Mouse (Mus musculus) E14TG2a.4 (cell line): ENCODE measurements at regions not wholly inside any gene's neighbourhood (a gene's known extent, or its start where the extent isn't known, plus 50 kb on each side); places are given as distances from the start of the nearest gene placed in this dataset.

Source experiments
- H3K27me3 ChIP-seq: 2 replicates; pipeline ENCODE4 v1.6.1; 2014; ENCODE audit warnings: low read length, control low read depth; ENCODE audit not compliant: insufficient read depth
- H3K36me3 ChIP-seq: 2 replicates; pipeline ENCODE4 v1.6.1; 2014; ENCODE audit warnings: low read length, control low read depth; ENCODE audit not compliant: insufficient read depth
- H3K4me1 ChIP-seq: replicated peaks from 2 replicates; pipeline ENCODE4 v1.6.1; 2014; ENCODE audit warnings: low read depth, low read length, control low read depth
- H3K4me3 ChIP-seq: replicated peaks from 2 replicates; pipeline ENCODE4 v1.5.1; 2014; ENCODE audit warnings: mild to moderate bottlenecking, low read length
- H3K9me3 ChIP-seq: 2 replicates; pipeline ENCODE4 v1.6.1; 2014; ENCODE audit warnings: low read length, control low read depth
- CTCF ChIP-seq: conservative IDR thresholded peaks from 2 replicates; pipeline ENCODE4 v1.5.1; 2014; ENCODE audit warnings: low read length
- NANOG ChIP-seq: IDR thresholded peaks from 2 replicates; pipeline ENCODE4 v1.6.1; 2014; ENCODE audit warnings: borderline replicate concordance, low read length, mixed read lengths
- POU5F1 ChIP-seq: IDR thresholded peaks from 2 replicates; pipeline ENCODE4 v1.6.1; 2014; ENCODE audit warnings: low read length, borderline replicate concordance

- no peaks in the 10 kb centered on the region for H3K9me3 ChIP-seq
- TF ChIP-seq NANOG = no peak
- no peak for TF ChIP-seq CTCF
- no peak for TF ChIP-seq POU5F1
- H3K4me3 ChIP-seq = no peak overlapping the region
- H3K27me3 ChIP-seq = peaks cover 75% of the 10 kb centered on the region
- H3K36me3 ChIP-seq = no peaks in the 10 kb centered on the region
- peaks cover 9% of the 10 kb centered on the region for H3K4me1 ChIP-seq
These were observed 248.0 kb upstream of the Nfe2l3 start for GRCm38 (mm10) chr6:51184500-51184899.

- Histone ChIP-seq H3K36me3 (no peaks in the 10 kb centered on the region), H3K9me3 (no peaks in the 10 kb centered on the region)
- no peak for TF ChIP-seq CTCF
- TF ChIP-seq NANOG = no peak
- no peak for TF ChIP-seq POU5F1
These were observed 247.3 kb upstream of the Nfe2l3 start for GRCm38 (mm10) chr6:51185201-51185600.

DNA sequence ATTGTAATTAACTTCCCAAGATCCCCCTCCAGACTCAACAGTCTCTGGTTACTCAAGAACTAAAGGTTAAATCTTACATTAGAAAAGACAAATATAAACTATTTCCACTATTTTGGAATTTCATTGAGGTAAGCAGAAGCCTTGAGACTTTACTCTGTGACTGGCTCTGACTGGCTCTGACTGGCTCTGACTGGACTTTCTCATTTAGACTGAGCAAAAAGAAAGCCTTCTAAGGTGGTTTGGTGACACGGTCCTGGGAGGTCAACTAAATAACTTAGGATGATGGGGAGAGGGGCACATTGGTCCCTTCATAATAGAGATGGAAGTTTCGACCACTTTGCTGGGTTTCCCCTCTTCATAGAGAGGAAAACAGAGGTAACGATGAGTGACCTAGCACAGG is 243.3 kb upstream of the Nfe2l3 start:
- H3K27me3 ChIP-seq = peaks cover 75% of the 10 kb centered on the region
- H3K4me3 ChIP-seq = no peak overlapping the region
- peaks cover 14% of the 10 kb centered on the region for H3K4me1 ChIP-seq
- no peaks in the 10 kb centered on the region for H3K9me3 ChIP-seq
- no peaks in the 10 kb centered on the region for H3K36me3 ChIP-seq
- TF ChIP-seq POU5F1 (no peak), CTCF (no peak), NANOG (no peak)

More at GRCm38 (mm10) chr6:51185201-51185600, 247.3 kb upstream of the Nfe2l3 start:
- H3K4me3 ChIP-seq = no peak overlapping the region
- peaks cover 9% of the 10 kb centered on the region for H3K4me1 ChIP-seq
- peaks cover 76% of the 10 kb centered on the region for H3K27me3 ChIP-seq

- H3K36me3 ChIP-seq = no peaks in the 10 kb centered on the region
- H3K4me1 ChIP-seq = peaks cover 21% of the 10 kb centered on the region
- no peaks in the 10 kb centered on the region for H3K9me3 ChIP-seq
- peaks cover 46% of the 10 kb centered on the region for H3K27me3 ChIP-seq
- TF ChIP-seq CTCF (no peak), POU5F1 (no peak), NANOG (no peak)
- peak overlapping the region; percentile 35 for H3K4me3 ChIP-seq
These were observed 239.6 kb upstream of the Nfe2l3 start for GRCm38 (mm10) chr6:51192826-51193225.

DNA sequence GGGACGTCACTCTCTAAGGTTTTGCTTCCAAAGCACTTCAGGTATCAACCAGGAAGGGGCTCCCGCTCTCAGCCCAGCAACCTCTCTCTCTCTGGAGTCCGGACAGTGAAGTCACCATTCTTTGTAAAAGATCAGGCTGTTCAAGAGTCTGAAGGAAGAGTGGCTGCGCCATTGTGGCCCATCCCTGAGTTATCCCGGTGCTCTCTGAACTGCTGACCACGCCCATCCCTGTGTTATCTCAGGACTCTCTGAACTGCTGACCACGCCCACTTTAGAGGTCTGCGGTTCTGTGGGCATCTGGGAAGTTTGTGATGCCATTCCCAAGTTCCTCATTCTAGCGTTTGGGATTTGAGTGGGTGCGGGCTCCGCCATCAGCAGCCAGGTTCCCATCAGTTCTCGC is 239.1 kb upstream of the Nfe2l3 start:
- peaks cover 21% of the 10 kb centered on the region for H3K4me1 ChIP-seq
- TF ChIP-seq CTCF (no peak), POU5F1 (no peak), NANOG (no peak)
- no peaks in the 10 kb centered on the region for H3K9me3 ChIP-seq
- peak overlapping the region; percentile 35 for H3K4me3 ChIP-seq
- no peaks in the 10 kb centered on the region for H3K36me3 ChIP-seq
- peaks cover 41% of the 10 kb centered on the region for H3K27me3 ChIP-seq

DNA sequence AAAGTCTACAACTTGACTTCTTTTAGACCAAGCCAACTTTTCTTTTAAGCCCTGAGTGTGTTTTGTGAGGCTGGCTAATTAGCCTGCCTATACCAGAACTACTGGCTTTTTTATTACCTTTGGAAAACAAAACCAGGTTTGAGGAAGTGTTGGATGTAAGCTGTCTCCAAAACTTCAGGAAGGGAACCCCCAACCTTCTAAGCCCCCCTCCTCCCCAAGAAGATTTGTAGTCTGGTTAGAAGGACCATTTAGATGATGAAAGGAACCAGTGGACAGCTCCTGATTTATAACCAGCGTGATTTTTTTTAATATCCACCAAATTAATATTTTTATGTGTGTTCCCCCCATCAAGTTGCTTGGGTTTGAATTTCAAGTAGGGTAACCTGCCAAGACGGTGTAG is 236.1 kb upstream of the Nfe2l3 start:
- Histone ChIP-seq H3K4me3 (no peak overlapping the region), H3K36me3 (no peaks in the 10 kb centered on the region), H3K9me3 (no peaks in the 10 kb centered on the region), H3K4me1 (peaks cover 21% of the 10 kb centered on the region), H3K27me3 (peaks cover 18% of the 10 kb centered on the region; the same call in 1 of the 2 replicates)
- no peak for TF ChIP-seq POU5F1
- no peak for TF ChIP-seq CTCF
- TF ChIP-seq NANOG = no peak

- Histone ChIP-seq H3K4me1 (peaks cover 21% of the 10 kb centered on the region), H3K4me3 (no peak overlapping the region), H3K36me3 (no peaks in the 10 kb centered on the region), H3K27me3 (peaks cover 15% of the 10 kb centered on the region; the same call in 1 of the 2 replicates), H3K9me3 (no peaks in the 10 kb centered on the region)
- TF ChIP-seq CTCF (no peak), POU5F1 (no peak), NANOG (no peak)
These were observed 235.3 kb upstream of the Nfe2l3 start for GRCm38 (mm10) chr6:51197000-51197774.

DNA sequence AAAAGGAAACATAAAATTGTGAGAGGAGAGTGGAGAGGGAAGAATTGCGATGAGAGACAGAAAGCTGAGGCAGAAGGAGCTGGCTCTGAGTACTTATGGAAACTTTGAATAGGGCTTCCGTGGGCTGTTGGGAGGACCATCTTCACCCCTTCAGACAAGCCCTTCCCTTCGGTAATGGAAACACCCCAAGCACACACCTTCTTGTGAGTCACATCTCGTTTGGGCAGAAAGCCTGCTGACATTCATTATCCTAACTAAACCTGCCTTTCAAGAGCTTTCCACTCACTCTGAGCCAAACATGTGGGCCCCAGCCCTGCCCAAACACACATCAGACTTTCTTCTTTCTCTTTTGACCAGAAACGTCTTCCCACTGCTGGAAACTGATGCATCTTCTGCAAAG is 232.3 kb upstream of the Nfe2l3 start:
- no peaks in the 10 kb centered on the region for H3K4me1 ChIP-seq
- no peak overlapping the region for H3K4me3 ChIP-seq
- TF ChIP-seq POU5F1 (no peak), NANOG (no peak), CTCF (no peak)
- H3K36me3 ChIP-seq = no peaks in the 10 kb centered on the region
- H3K27me3 ChIP-seq = peaks cover 4% of the 10 kb centered on the region; the same call in 1 of the 2 replicates
- no peaks in the 10 kb centered on the region for H3K9me3 ChIP-seq
